Mouse (Mus musculus): ENCODE data around the gene Ncapg. TPM values are rescaled to one million over a fixed set of nuclear protein-coding genes. Genes with fewer than 3 reads are reported as not detected.

The Ncapg gene
- polyA plus RNA-seq (2014; fragmentation: Illumina TruSeq; extraction: RNeasy Lipid Tissue Mini Kit (QIAGEN cat#74804); ENCODE audit: low read depth, low replicate concordance): 26.8 TPM

GRCm38 (mm10) chr5:45669598-45670279 is at the start of gene Ncapg:
Gene Ncapg, plus strand, starts transcription at chr5:45669919.

DNA sequence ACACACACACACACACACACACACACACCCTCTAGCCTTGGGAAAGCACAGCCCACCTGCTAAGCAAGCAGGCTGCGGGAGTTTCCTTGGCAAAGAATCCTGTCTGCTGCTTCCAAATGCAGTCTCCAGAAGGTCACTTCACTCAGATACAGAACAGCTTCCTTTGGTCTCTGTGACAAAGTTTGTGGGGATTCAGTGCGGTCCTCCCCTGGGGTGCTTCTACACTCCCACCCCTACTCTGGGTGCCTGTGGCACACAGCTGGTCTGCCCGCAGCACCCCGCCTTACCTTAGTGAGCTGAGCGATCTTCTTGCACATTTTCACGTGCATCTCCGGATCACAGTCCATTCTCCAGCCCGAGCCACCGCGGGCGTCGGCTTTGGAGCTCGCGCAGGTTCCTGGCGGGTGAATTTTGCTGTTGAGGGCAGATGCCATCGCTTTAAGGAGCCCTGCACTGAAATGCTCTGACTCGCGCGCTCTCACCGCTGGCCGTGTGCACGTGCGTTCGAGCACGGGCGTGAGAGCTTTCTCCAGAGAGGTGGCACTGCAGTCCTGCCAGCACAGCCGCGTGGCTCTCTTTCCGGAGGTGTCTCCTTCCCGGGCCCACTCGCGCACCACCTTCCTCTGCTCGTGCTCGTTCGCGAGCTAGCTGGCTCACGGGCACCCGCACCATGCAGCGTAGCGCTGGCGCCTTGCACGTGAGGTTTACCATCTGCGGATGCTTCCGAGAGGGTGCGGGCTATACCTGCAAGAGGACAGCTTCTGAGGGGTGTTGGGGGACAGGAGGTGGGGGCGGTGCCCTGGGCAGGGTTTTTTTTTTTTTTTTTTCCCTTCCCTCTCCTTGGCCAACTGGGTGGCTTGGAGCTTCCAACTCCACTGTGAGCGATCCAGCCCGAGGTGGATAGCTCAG is 30.7 kb upstream of the Ncapg start, which contains the start of gene Fam184b:
Gene Fam184b (minus strand): TSS at position 809 of the 909 bp plus-strand sequence.

Other genes with a start within 250 kb of the Ncapg start
- 81.7 TPM for gene Qdpr, start 219.7 kb upstream of the Ncapg start, polyA plus RNA-seq (2014; fragmentation: Illumina TruSeq; extraction: RNeasy Lipid Tissue Mini Kit (QIAGEN cat#74804); ENCODE audit: low read depth, low replicate concordance)
- gene Clrn2, start 216.2 kb upstream of the Ncapg start, polyA plus RNA-seq (2014; fragmentation: Illumina TruSeq; extraction: RNeasy Lipid Tissue Mini Kit (QIAGEN cat#74804); ENCODE audit: low read depth, low replicate concordance): not detected
- 63.1 TPM for gene Lap3, start 176.5 kb upstream of the Ncapg start, polyA plus RNA-seq (2014; fragmentation: Illumina TruSeq; extraction: RNeasy Lipid Tissue Mini Kit (QIAGEN cat#74804); ENCODE audit: low read depth, low replicate concordance)
- gene Med28, start 149.7 kb upstream of the Ncapg start, polyA plus RNA-seq (2014; fragmentation: Illumina TruSeq; extraction: RNeasy Lipid Tissue Mini Kit (QIAGEN cat#74804); ENCODE audit: low read depth, low replicate concordance): 74.3 TPM
- 1.9 TPM for gene Fam184b, start 30.3 kb upstream of the Ncapg start, polyA plus RNA-seq (2014; fragmentation: Illumina TruSeq; extraction: RNeasy Lipid Tissue Mini Kit (QIAGEN cat#74804); ENCODE audit: low read depth, low replicate concordance)
- 71.5 TPM for gene Lcorl, start 187.7 kb downstream of the Ncapg start, polyA plus RNA-seq (2014; fragmentation: Illumina TruSeq; extraction: RNeasy Lipid Tissue Mini Kit (QIAGEN cat#74804); ENCODE audit: low read depth, low replicate concordance)

Data from sigmoid colon, adult 10 weeks (tissue).